Mouse (Mus musculus) left cerebral cortex, postnatal 36 days (tissue): Measurements from ENCODE around the gene Hacd4. TPM values are rescaled to one million over a fixed set of nuclear protein-coding genes. Genes with fewer than 3 reads are reported as not detected.
A peak's percentile ranks its signal among the peaks of the same experiment; 100 is the strongest.

Experiments used
- DNase-seq, 2 experiments: peaks; one replicate each; pipeline ENCODE4 v3.0.0; 2021 to 2022; ENCODE audit warnings: low spot score in 2 of 2, mixed read lengths in 1 of 2
- intact Hi-C: fragments of 180-260 bp; cut with DNase I; formaldehyde crosslinking; loops from one replicate; pipeline ENCODE4 v1.15.1; 2025
- total RNA-seq, 2 experiments: library from RNA; stranded (reverse); gene quantifications; 2 replicates each; pipeline ENCODE4 v1.2.3; 2021

Hacd4 gene
- 1 to 10 TPM; 1.3 to 1.4 TPM for total RNA-seq

DNA sequence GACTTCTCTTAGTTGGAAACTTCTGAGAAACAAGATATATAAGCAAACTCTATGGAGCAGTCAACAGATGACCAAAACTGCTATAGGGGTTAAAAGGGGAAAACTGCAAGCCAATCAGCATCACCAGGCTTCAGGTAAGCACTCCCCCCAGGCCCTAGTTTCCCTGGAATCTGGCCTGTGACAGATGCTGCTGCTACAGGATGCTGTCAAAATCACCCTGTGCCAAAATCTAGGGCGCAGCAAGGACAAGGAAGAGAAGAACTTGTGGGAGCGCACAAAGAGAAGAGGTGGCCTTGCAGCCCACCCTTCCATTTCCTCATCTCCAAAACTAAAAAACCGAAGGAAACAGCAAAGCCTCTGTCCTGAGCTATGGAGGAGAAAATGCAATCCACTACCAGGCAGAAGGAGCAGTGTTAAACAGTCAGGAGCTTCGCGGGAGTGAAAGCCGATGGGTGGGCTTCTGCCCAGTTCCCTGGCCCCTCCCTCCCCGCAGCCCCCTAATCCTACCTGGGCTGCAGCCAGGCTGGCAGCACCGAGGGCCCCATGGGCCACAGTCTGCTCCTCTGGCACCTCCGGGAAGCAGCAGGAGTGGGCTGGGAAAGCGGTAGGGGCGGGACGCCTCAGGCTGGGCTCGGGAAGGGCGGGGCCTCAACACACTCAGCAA, at the start of gene Hacd4:
Gene Hacd4, minus strand, starts transcription at position 603 of the 664 bp plus-strand sequence.
- DNase-seq = peak in 1 of 2 experiments; percentile 20
- intact Hi-C loops = no loop called here

- no peak for DNase-seq
- intact Hi-C loops = no loop called here
These were observed 49.4 kb upstream of the Hacd4 start for GRCm38 (mm10) chr4:88488107-88488506.

DNA sequence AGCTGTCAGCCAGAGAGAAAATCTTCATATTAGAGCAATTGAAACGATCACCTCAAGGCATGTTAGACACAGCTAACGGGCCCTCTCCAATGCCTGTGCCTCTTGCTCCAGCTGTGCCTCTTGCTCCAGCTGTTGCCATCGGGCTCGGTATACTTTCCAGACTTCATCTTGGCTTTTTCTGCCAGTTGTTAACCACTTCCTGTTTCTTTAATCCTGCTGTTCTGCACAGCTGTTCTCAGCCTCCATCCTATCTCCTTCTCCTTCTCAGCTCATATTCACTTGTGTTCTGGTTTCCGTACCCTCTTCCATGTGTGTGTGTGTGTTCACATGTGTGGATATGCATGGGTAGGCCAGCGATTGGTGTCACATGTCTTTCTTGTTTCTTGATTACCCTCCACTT, 41.4 kb upstream of the Hacd4 start:
- DNase-seq = no peak
- intact Hi-C loops = no loop called here

GRCm38 (mm10) chr4:88478809-88479186, 40.1 kb upstream of the Hacd4 start:
- intact Hi-C loops = no loop called here
- no peak for DNase-seq

- intact Hi-C loops = no loop called here
- DNase-seq = no peak
These were observed 39.6 kb upstream of the Hacd4 start for GRCm38 (mm10) chr4:88478177-88478808.

GRCm38 (mm10) chr4:88476511-88477210, 37.9 kb upstream of the Hacd4 start:
- DNase-seq = no peak
- intact Hi-C loops = no loop called here

DNA sequence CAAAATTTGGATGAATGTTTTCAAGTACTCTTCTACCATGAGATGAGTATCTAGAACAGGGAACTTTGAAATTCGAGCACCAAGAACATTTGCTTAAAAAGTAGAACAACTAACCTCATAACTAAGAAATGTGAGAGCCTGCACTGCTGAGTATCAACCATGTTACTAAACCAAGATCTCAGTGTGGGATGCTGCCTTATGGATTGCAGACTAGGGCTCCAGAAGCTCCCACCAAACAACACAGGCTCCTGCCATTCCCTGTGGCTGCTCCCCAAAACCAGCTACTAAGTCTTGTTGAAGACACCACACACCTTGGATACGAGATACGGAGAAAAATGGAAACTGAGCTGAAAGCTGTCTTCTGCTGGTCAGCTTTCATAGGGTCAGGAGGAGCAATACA, 37.4 kb upstream of the Hacd4 start:
- intact Hi-C loops = no loop called here
- DNase-seq = no peak

GRCm38 (mm10) chr4:88471528-88471927, 32.8 kb upstream of the Hacd4 start:
- intact Hi-C loops = no loop called here
- DNase-seq = no peak

DNA sequence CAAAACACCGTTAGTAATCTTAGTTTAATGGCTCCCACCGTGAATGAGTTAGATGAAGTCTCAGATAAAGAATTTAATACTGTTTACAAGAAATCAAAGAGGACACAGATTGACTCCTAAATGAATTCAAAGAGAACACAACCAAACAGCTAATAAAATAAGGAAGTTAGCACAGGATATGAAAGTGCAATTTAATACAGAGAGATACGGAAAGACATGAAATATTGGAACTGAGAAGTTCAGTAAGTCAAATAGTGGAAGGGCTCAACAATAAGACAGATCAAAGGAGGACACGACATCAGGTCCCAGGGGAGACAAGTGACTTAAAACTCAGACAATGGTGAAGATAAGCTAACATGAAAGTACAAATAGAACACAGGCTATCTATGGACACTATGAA, 25.8 kb upstream of the Hacd4 start:
- DNase-seq = no peak
- intact Hi-C loops = no loop called here

DNA sequence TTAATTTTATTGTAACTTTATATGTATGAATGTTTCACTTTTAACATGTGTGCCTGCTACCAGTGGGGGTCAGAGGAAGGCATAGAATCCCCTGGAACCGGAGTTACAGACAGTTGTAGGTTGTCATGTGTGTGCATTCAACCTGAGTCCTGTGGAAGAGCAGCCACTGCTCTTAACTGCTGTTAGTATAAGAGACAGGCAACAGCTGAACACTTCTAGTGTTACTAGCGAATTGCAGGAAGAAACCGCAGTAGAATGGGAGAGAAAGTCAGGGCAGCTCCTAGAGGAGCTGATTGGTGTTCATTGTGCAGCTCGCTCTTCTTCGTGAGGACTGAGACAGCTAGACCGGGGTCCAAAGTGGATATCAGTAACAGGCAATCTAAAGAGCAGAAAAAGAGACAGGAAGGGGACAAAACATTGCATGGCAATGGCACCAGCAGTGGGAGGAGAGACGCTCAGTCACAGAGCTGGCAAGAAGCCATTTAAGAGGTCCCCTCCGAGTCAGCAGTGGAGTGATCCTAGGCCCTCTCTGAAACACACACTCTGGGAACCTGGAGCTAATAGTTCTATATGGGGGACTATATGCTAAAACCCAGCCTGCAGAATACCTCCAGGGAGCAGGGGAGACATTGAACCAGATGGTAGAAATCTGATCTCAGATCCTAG, 24.4 kb upstream of the Hacd4 start:
- no peak for DNase-seq
- intact Hi-C loops = no loop called here

DNA sequence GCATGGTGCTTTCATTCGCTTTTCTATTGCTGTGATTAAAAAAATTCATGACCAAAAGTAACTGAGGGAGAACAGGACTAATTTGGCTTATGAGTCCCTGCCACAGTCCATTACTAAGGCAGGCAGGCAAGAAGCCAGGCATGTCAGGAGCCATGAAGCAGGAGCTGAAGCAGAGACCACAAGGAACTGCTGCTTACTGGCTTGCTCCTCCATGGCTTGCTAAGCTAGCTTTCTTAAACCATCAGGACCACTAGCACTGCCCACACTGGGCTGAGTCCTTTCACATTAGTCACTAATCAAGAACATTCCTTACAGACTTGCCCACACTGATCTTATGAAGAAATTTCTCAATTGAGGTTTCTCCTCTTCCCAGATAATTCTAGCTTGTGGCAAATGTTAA, 23.8 kb upstream of the Hacd4 start:
- intact Hi-C loops = no loop called here
- no peak for DNase-seq

DNA sequence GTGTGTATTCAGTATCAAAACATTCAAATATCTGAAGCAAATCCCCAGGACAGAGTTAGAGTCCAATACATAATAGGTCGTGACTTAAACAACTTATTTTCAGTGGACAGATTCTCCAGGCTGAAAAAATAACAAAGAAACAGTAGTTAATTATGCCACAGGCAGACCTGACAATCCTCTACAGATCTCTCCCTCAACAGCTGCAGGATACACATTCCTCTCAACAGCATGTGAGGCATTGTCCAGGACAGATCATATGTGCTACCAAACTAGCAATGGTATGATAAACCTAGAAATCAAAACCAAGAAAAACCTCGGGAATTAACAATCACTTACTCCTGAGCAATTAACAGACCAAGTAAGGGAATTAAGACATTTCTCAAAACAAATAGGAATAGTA, 22.6 kb upstream of the Hacd4 start:
- intact Hi-C loops = no loop called here
- DNase-seq = no peak

GRCm38 (mm10) chr4:88458673-88459072, 19.9 kb upstream of the Hacd4 start:
- intact Hi-C loops = no loop called here
- no peak for DNase-seq

- no peak for DNase-seq
- intact Hi-C loops = no loop called here
These were observed 19.4 kb upstream of the Hacd4 start for GRCm38 (mm10) chr4:88458093-88458492.

GRCm38 (mm10) chr4:88450087-88450765, 11.5 kb upstream of the Hacd4 start:
- DNase-seq = no peak
- intact Hi-C loops = no loop called here

DNA sequence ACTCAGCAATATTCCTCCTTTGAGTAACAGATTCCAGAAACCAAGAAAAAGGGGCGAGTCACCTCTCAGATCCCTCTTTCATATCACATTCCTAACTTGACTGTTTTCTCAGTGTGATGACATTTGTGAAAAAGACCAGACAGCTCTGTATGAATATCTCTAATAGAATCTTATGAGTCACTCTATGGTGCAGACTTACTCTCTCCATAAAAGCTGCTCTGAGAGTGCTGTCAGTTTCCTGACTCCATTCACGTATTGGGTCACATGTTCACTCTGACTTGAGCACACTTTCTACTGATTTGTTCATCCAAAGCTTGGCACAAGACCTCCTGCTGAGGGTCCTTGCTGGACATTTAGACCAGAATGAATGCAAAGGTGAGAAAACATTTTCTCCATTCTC, 10.2 kb upstream of the Hacd4 start:
- intact Hi-C loops = no loop called here
- DNase-seq = no peak

- DNase-seq = no peak
- intact Hi-C loops = no loop called here
These were observed 2.1 kb upstream of the Hacd4 start for GRCm38 (mm10) chr4:88440814-88441213.

DNA sequence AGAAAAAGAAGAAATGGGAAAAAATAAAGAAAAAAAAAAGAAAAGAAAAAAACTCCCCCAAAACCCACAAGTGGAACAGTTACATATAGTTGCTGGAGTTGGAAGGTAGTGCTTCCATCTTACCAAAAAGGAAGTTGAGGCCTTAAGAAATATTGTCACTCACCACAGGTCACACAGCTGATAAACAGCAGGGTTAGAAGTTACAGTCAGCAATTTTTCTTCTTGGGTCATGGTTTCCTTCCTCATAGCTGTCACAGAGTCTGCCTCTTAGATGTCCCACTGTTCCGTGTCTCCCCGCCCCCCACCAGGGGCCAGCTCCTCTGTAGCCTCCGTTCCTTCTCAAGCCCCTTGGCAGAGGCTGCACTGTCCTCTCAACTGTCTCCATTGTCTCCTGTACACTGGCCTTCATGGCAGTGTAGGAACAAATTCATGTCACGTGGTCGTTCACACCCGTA, 968 bp upstream of the Hacd4 start:
- intact Hi-C loops = no loop called here

DNA sequence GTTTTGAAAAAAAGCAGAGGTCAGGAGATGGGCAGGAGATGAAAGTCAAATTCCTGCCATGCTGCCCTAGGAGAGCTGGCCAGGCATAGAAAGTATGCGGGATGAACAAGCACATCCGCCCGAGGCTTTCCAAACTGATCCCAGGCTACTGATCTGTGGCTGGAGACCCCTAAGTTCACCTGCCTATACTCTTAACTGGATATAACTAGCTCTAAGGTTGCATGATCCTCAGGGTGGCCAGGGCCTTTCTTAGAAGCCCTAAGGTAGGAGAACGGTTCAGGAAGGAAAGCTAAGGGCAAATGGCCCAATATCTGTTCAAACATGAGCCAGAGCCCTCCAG, 232 bp upstream of the Hacd4 start:
- intact Hi-C loops = no loop called here

More for the DNA sequence above, 968 bp upstream of the Hacd4 start:
- no peak for DNase-seq

DNA sequence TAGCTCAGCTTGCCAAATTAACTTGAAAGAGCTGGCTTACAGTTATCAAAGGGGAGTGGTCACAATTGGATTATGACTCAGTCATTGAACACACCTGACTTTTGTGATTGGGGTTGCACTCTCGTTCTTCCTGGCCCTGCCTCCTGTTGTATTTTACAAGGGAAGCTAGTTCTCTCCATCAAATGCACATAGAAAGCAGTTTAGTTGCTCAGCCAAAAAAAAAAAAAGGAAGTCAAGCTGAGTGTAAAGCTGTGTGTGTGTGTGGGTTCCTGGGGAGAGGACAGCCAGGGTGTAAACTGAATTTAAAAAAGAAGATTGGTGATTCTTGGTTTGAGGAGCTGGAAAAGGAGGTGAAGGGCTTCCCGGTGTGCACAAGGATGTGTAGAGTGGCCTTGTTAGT, 811 bp downstream of the Hacd4 start:
- no peak for DNase-seq
- intact Hi-C loops = no loop called here

More for the DNA sequence above, 232 bp upstream of the Hacd4 start:
- no peak for DNase-seq
